Mouse (Mus musculus): ENCODE measurements at regions not wholly inside any gene's neighbourhood (a gene's known extent, or its start where the extent isn't known, plus 50 kb on each side); places are given as distances from the start of the nearest gene placed in this dataset.

DNA sequence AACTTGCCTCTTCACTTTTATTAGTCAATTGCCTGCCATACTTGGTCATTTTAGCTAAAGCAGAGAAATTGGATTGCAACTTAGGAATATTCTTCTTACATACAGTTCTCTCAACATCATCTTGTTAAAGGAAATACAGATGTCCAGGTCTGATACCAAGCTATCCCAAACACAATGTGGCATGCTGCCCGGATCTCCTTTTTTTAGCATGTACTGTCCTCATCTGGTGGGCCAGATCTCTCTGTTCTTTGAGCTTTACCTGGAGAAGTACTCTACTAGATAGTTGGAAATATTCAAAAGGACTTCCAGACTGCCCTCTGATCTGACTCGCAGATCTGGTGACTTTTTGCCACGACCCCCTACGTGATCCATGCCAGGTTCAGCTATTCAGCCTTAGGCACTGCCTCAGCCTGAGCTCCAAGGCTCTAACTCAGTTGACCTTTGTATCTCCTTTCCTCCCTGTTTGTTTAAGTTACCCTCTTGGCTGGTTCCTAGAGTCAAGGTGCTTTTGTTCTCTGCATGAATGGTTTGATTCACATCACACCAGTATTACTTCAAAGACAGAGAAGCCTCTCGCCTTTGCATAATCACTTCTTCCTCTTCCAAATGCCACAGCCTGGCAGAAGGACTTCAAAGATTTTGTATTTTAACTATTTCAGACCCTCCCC, 232.9 kb upstream of the Krr1 start:
- no peak for DNase-seq (ENCODE audit: low read depth, low spot score)
- Histone ChIP-seq H3K79me2 (ENCODE audit: control insufficient read depth, insufficient read depth, low read length, poor library complexity) (no peaks in the 10 kb centered on the region), H3K4me1 (ENCODE audit: control insufficient read depth in 1 of 2, insufficient read depth in 2 of 2, low read length in 2 of 2) (no peaks in the 10 kb centered on the region), H3K27me3 (ENCODE audit: control insufficient read depth in 1 of 2, insufficient read depth in 2 of 2, low read length in 2 of 2) (peaks cover 0 to 3% of the 10 kb centered on the region in 2 experiments; a peak in 1 of 4 replicates), H3K9me3 (replicated peaks; ENCODE audit: insufficient read depth, low read length) (no peaks in the 10 kb centered on the region), H3K27ac (ENCODE audit: control insufficient read depth, low read depth, low read length) (no peak overlapping the region), H3K9ac (ENCODE audit: control insufficient read depth, low read depth, low read length, poor library complexity, severe bottlenecking) (no peak overlapping the region), H3K4me3 (ENCODE audit: control insufficient read depth in 1 of 2, insufficient read depth in 1 of 2, low read depth in 2 of 2, low read length in 2 of 2) (no peak overlapping the region), H3K36me3 (ENCODE audit: control insufficient read depth in 1 of 2, insufficient read depth in 2 of 2, low read length in 2 of 2) (no peaks in the 10 kb centered on the region)
- TF ChIP-seq CHD2 (IDR thresholded peaks at IDR 0.05; ENCODE audit: low read length) (no peak), JUND (IDR thresholded peaks at IDR 0.05; ENCODE audit: low read depth, low read length) (no peak), GATA1 (IDR thresholded peaks at IDR 0.05; ENCODE audit: low read depth, low read length) (no peak), RCOR1 (IDR thresholded peaks at IDR 0.05; ENCODE audit: low read depth, low read length) (no peak), NELFE (IDR thresholded peaks at IDR 0.05; ENCODE audit: low read depth, low read length) (no peak), MXI1 (IDR thresholded peaks at IDR 0.05; ENCODE audit: low read depth, low read length) (no peak), ETS1 (IDR thresholded peaks at IDR 0.05; ENCODE audit: low read depth, low read length) (no peak), E2F4 (IDR thresholded peaks at IDR 0.05; ENCODE audit: borderline replicate concordance, low read depth, low read length) (no peak), USF1 (IDR thresholded peaks at IDR 0.05; ENCODE audit: low read depth, low read length) (no peak)

DNA sequence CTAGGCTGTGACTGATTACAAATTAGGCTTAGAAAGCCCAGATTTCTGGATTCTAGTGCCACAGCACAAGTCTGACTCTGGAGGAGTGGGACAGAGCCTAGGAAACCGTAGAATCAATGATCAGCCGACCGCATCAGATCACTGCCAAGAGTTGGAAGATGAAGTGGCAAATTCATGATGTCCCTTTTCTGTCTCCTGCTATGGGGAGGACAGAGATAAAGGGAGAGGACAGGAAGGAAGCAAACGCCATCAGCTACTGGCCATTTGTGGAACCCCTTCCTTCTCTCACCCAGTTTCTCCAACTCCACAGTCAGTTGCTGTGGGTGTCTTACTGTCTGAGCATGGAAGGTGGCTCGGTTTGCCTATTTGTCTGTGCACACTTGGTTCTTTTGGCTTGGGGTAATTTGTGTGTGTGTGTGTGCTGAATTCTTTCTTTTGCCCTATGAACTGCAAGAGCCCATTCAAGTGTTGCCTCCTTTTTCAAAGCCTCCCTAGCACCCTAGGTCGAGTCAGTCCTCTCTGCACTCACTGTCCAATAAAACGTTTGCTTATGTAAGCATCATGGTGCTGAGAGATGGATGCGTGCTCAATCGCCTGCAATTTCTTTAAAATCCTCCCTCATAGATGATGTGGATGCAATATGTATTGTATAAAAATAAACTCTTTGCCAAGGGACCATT, 231.7 kb upstream of the Krr1 start:
- Histone ChIP-seq H3K27me3 (ENCODE audit: control insufficient read depth in 1 of 2, insufficient read depth in 2 of 2, low read length in 2 of 2) (peaks cover 2 to 3% of the 10 kb centered on the region in 2 experiments; a peak in 2 of 4 replicates), H3K36me3 (ENCODE audit: control insufficient read depth in 1 of 2, insufficient read depth in 2 of 2, low read length in 2 of 2) (no peaks in the 10 kb centered on the region), H3K9ac (ENCODE audit: control insufficient read depth, low read depth, low read length, poor library complexity, severe bottlenecking) (no peak overlapping the region), H3K79me2 (ENCODE audit: control insufficient read depth, insufficient read depth, low read length, poor library complexity) (no peaks in the 10 kb centered on the region), H3K4me3 (ENCODE audit: control insufficient read depth in 1 of 2, insufficient read depth in 1 of 2, low read depth in 2 of 2, low read length in 2 of 2) (no peak overlapping the region), H3K9me3 (replicated peaks; ENCODE audit: insufficient read depth, low read length) (no peaks in the 10 kb centered on the region), H3K4me1 (ENCODE audit: control insufficient read depth in 1 of 2, insufficient read depth in 2 of 2, low read length in 2 of 2) (no peaks in the 10 kb centered on the region), H3K27ac (ENCODE audit: control insufficient read depth, low read depth, low read length) (no peak overlapping the region)
- TF ChIP-seq GATA1 (IDR thresholded peaks at IDR 0.05; ENCODE audit: low read depth, low read length) (no peak), GABPA (IDR thresholded peaks at IDR 0.05; ENCODE audit: low read depth, low read length) (no peak), HCFC1 (IDR thresholded peaks at IDR 0.05; ENCODE audit: low read depth, low read length) (no peak), ETS1 (IDR thresholded peaks at IDR 0.05; ENCODE audit: low read depth, low read length) (no peak), USF2 (IDR thresholded peaks at IDR 0.05; ENCODE audit: borderline replicate concordance in 1 of 2, insufficient read depth in 1 of 2, low read depth in 1 of 2, low read length in 2 of 2) (no peak), MEF2A (IDR thresholded peaks at IDR 0.05; ENCODE audit: extremely low read depth, insufficient replicate concordance, low read depth, low read length, poor library complexity, severe bottlenecking) (no peak), MAFK (IDR thresholded peaks at IDR 0.05; ENCODE audit: borderline replicate concordance, low read depth, low read length) (no peak), RCOR1 (IDR thresholded peaks at IDR 0.05; ENCODE audit: low read depth, low read length) (no peak), KAT2A (conservative IDR thresholded peaks at IDR 0.05; ENCODE audit: low read depth, low read length) (no peak), RAD21 (IDR thresholded peaks at IDR 0.05; ENCODE audit: low read depth, low read length) (no peak), EP300 (IDR thresholded peaks at IDR 0.05; ENCODE audit: low read depth in 1 of 2, low read length in 2 of 2) (no peak), CHD1 (IDR thresholded peaks at IDR 0.05; ENCODE audit: low read depth, low read length) (no peak), BHLHE40 (IDR thresholded peaks at IDR 0.05; ENCODE audit: borderline replicate concordance, low read depth, low read length) (no peak), MAZ (IDR thresholded peaks at IDR 0.05; ENCODE audit: low read depth, low read length) (no peak), POLR2AphosphoS2 (IDR thresholded peaks at IDR 0.05; ENCODE audit: low read length) (no peak)
- DNase-seq (ENCODE audit: low read depth, low spot score): no peak

Data from MEL (cell line).